Mouse (Mus musculus): ENCODE results near the gene Tpr.

DNA sequence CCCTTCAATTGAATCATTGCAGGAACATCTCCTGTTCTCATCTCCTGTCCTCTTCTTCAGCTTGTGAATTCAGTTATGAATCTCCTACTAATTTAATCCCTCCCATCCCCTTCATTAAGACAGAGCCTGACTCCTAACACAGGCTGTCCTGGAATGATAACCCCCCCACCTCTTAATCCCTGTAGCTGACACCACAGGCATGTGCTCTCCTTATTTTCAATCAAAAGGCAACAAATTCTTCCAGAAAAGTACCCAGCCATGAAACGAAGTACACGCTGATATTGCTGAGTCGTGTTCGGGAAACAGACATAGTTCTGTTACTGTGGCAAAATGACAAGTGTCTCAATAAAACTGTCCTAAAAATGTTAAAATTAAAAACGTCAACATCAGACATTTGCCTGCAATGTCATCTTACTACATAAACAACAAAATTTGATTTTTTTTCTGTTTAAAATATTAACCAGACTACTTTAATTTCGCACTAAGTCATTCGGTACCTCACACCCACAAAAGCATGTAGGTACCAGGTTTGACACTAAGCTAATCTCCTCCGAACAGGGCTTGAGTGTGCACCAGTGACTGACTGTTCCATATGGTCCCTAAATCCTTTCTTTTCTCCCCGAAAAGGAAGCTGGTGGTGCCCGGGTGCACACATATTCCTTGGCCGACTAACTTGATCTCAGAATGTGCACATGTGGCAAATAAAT is 554 bp upstream of the Tpr start:
- TF ChIP-seq POLR2A (IDR thresholded peaks at IDR 0.05; ENCODE audit: insufficient read length, low read depth), result no peak
- no peak for TF ChIP-seq E2F4 (IDR thresholded peaks at IDR 0.05; ENCODE audit: insufficient read depth)
- no peak for TF ChIP-seq MAX (IDR thresholded peaks at IDR 0.05; ENCODE audit: low read depth)
- TF ChIP-seq CEBPB (IDR thresholded peaks at IDR 0.05; ENCODE audit: insufficient read depth, poor library complexity, severe bottlenecking), result no peak
- no peak for TF ChIP-seq POLR2AphosphoS2 (IDR thresholded peaks at IDR 0.05; ENCODE audit: insufficient read length, low read depth)
- no peak for TF ChIP-seq USF1 (IDR thresholded peaks at IDR 0.05; ENCODE audit: low read depth)
- TF ChIP-seq TCF12 (IDR thresholded peaks at IDR 0.05; ENCODE audit: insufficient read depth, poor library complexity, severe bottlenecking), result no peak
